Mouse (Mus musculus) myocyte (in vitro differentiated cells): ENCODE measurements around the gene Cr1l.

ENCODE experiments used
- CEBPB ChIP-seq: IDR thresholded peaks from 2 replicates; pipeline ENCODE4 v1.6.1; 2011; ENCODE audit warnings: mild to moderate bottlenecking, moderate library complexity; ENCODE audit not compliant: poor library complexity, insufficient read depth, severe bottlenecking
- E2F4 ChIP-seq: IDR thresholded peaks from one replicate; pipeline ENCODE4 v1.6.1; 2011; ENCODE audit warnings: mild to moderate bottlenecking, control low read depth, moderate library complexity; ENCODE audit not compliant: insufficient read depth
- MAX ChIP-seq: IDR thresholded peaks from one replicate; pipeline ENCODE4 v1.6.1; 2011; ENCODE audit warnings: low read depth, mild to moderate bottlenecking, control low read depth
- MYOD1 ChIP-seq, 3 experiments: IDR thresholded peaks; one replicate each; pipeline ENCODE4 v1.6.1; 2011; ENCODE audit warnings: control low read depth in 2 of 3, low read depth in 2 of 3, mild to moderate bottlenecking in 2 of 3, moderate library complexity in 1 of 3; ENCODE audit not compliant: insufficient read length in 2 of 3, control insufficient read depth in 1 of 3
- MYOG ChIP-seq, 3 experiments: IDR thresholded peaks; one replicate each; pipeline ENCODE4 v1.6.1; 2011; ENCODE audit warnings: control low read depth in 2 of 3, low read depth in 2 of 3, mild to moderate bottlenecking in 2 of 3; ENCODE audit not compliant: insufficient read length in 2 of 3, control insufficient read depth in 1 of 3, insufficient read depth in 1 of 3
- POLR2A ChIP-seq: IDR thresholded peaks from one replicate; pipeline ENCODE4 v1.6.1; 2011; ENCODE audit warnings: low read depth, mild to moderate bottlenecking, control low read depth, moderate library complexity; ENCODE audit not compliant: insufficient read length
- POLR2AphosphoS2 ChIP-seq: IDR thresholded peaks from one replicate; pipeline ENCODE4 v1.6.1; 2011; ENCODE audit warnings: low read depth, control low read depth; ENCODE audit not compliant: insufficient read length
- REST ChIP-seq: IDR thresholded peaks from one replicate; pipeline ENCODE4 v1.6.1; 2011; ENCODE audit warnings: mild to moderate bottlenecking, control low read depth, moderate library complexity; ENCODE audit not compliant: insufficient read depth, insufficient read length
- SRF ChIP-seq: IDR thresholded peaks from one replicate; pipeline ENCODE4 v1.6.1; 2011; ENCODE audit warnings: low read depth; ENCODE audit not compliant: control insufficient read depth, insufficient read length
- TCF12 ChIP-seq: IDR thresholded peaks from one replicate; pipeline ENCODE4 v1.6.1; 2011; ENCODE audit warnings: mild to moderate bottlenecking, control low read depth; ENCODE audit not compliant: poor library complexity, insufficient read depth, severe bottlenecking
- TCF3 ChIP-seq: IDR thresholded peaks from one replicate; pipeline ENCODE4 v1.6.1; 2011; ENCODE audit warnings: low read depth, control low read depth; ENCODE audit not compliant: insufficient read length
- USF1 ChIP-seq: IDR thresholded peaks from one replicate; pipeline ENCODE4 v1.6.1; 2011; ENCODE audit warnings: low read depth, mild to moderate bottlenecking, control low read depth, moderate library complexity

- no peak for TF ChIP-seq MYOG (IDR thresholded peaks at IDR 0.05; ENCODE audit: control insufficient read depth in 1 of 3, insufficient read depth in 1 of 3, insufficient read length in 2 of 3, low read depth in 2 of 3)
- TF ChIP-seq POLR2A: no peak
- TF ChIP-seq USF1: no peak
- TF ChIP-seq MYOD1 (IDR thresholded peaks at IDR 0.05; ENCODE audit: control insufficient read depth in 1 of 3, insufficient read length in 2 of 3, low read depth in 2 of 3): no peak
- no peak for TF ChIP-seq E2F4
- TF ChIP-seq TCF12: no peak
- no peak for TF ChIP-seq CEBPB
- no peak for TF ChIP-seq SRF
- no peak for TF ChIP-seq REST
- TF ChIP-seq POLR2AphosphoS2: no peak
- no peak for TF ChIP-seq MAX
- TF ChIP-seq TCF3: no peak
Observed at GRCm38 (mm10) chr1:195091699-195092219, 39.6 kb downstream of the Cr1l start.
